ENCODE assay signal across 8 mouse cellular contexts in genomic region chr7:47052276-47052675, GRCm38 (mm10). TPM values are rescaled to one million over a fixed set of nuclear protein-coding genes. Genes with fewer than 3 reads are reported as not detected.
A peak's percentile ranks its signal among the peaks of the same experiment; 100 is the strongest.
DNase-seq lines count a peak whose midpoint lies in the region; ATAC-seq lines count a peak whose summit lies in the region.

No protein-coding gene starts in this region.

- ATAC-seq in lung, embryonic 15.5 days (ENCODE audit: borderline replicate concordance, extremely low read depth, low FRiP score, low TSS enrichment) = peak; percentile 6; the same call in 1 of the 2 replicates
- ATAC-seq in heart, embryonic 13.5 days (ENCODE audit: extremely low read depth, insufficient number of reproducible peaks, low FRiP score, low TSS enrichment) = peak; percentile 11; the same call in 1 of the 2 replicates
- no peak for ATAC-seq in midbrain, embryonic 16.5 days

- peak overlapping the region; percentile 93 for H3K27ac ChIP-seq in lung, embryonic 15.5 days
- 0 out of 2 replicates have a peak overlapping the region, but pooled peaks have one; percentile 1 for H3K27ac ChIP-seq in embryonic facial prominence, embryonic 10.5 days (replicated peaks)
- H3K27ac ChIP-seq in heart, embryonic 13.5 days (replicated peaks) = peak overlapping the region; percentile 94
- peak overlapping the region; percentile 43 for H3K27ac ChIP-seq in midbrain, embryonic 16.5 days (ENCODE audit: low read length)

- H3K9ac ChIP-seq in lung, embryonic 15.5 days = peak overlapping the region; percentile 20
- H3K9ac ChIP-seq in heart, embryonic 13.5 days = peak overlapping the region; percentile 89
- H3K9ac ChIP-seq in midbrain, embryonic 16.5 days (ENCODE audit: low read depth, low read length) = peak overlapping the region; percentile 27; the same call in 1 of the 2 replicates

- whole genome bisulfite sequencing in lung, embryonic 15.5 days = 21% methylated on average over 3 of the region's 3 CpGs
- 36% methylated on average over 3 of the region's 3 CpGs for WGBS in embryonic facial prominence, embryonic 10.5 days
- WGBS in heart, embryonic 13.5 days = 13% methylated on average over 3 of the region's 3 CpGs
- WGBS in midbrain, embryonic 16.5 days = 37% methylated on average over 3 of the region's 3 CpGs

- H3K36me3 ChIP-seq in lung, embryonic 15.5 days = peaks cover 8% of the 10 kb centered on the region; the same call in 1 of the 2 replicates
- peaks cover 16% of the 10 kb centered on the region for H3K36me3 ChIP-seq in embryonic facial prominence, embryonic 10.5 days (replicated peaks)
- peaks cover 17% of the 10 kb centered on the region for H3K36me3 ChIP-seq in heart, embryonic 13.5 days
- no peaks in the 10 kb centered on the region for H3K36me3 ChIP-seq in midbrain, embryonic 16.5 days (ENCODE audit: control insufficient read depth, insufficient read depth, low read length)

- no peak for DNase-seq in lung, postnatal 25 days (ENCODE audit: low spot score)
- no peak for DNase-seq in embryonic facial prominence, embryonic 10.5 days (ENCODE audit: low spot score)
- peak; percentile 72 for DNase-seq in kidney, postnatal 10 days
- no peak for DNase-seq in retina, postnatal 1 day
- DNase-seq in left cerebral cortex, adult 11 months (ENCODE audit: low spot score) = no peak

- H3K4me2 ChIP-seq in lung, embryonic 15.5 days = peak overlapping the region; percentile 76
- peak overlapping the region; percentile 83 for H3K4me2 ChIP-seq in heart, embryonic 13.5 days
- peak overlapping the region; percentile 73 for H3K4me2 ChIP-seq in midbrain, embryonic 16.5 days (ENCODE audit: low read length)

- peaks cover 41% of the 10 kb centered on the region for H3K4me1 ChIP-seq in lung, embryonic 15.5 days
- peaks cover 22% of the 10 kb centered on the region for H3K4me1 ChIP-seq in embryonic facial prominence, embryonic 10.5 days
- peaks cover 28% of the 10 kb centered on the region for H3K4me1 ChIP-seq in heart, embryonic 13.5 days
- peaks cover 15% of the 10 kb centered on the region for H3K4me1 ChIP-seq in midbrain, embryonic 16.5 days (ENCODE audit: control insufficient read depth, insufficient read depth, low read length)

- H3K9me3 ChIP-seq in lung, embryonic 15.5 days = no peaks in the 10 kb centered on the region
- H3K9me3 ChIP-seq in embryonic facial prominence, embryonic 10.5 days = no peaks in the 10 kb centered on the region
- H3K9me3 ChIP-seq in heart, embryonic 13.5 days = no peaks in the 10 kb centered on the region
- no peaks in the 10 kb centered on the region for H3K9me3 ChIP-seq in midbrain, embryonic 16.5 days (replicated peaks; ENCODE audit: control insufficient read depth, low read length, poor library complexity, severe bottlenecking)

- no peaks in the 10 kb centered on the region for H3K27me3 ChIP-seq in lung, embryonic 15.5 days
- H3K27me3 ChIP-seq in embryonic facial prominence, embryonic 10.5 days (replicated peaks; ENCODE audit: low read depth, poor library complexity, severe bottlenecking) = peaks cover 9% of the 10 kb centered on the region; the same call in 1 of the 2 replicates
- 0 out of 2 replicates have a peak, but pooled peaks cover 8% of the 10 kb centered on the region for H3K27me3 ChIP-seq in heart, embryonic 13.5 days (replicated peaks)
- peaks cover 4% of the 10 kb centered on the region; the same call in 1 of the 2 replicates for H3K27me3 ChIP-seq in midbrain, embryonic 16.5 days (ENCODE audit: control insufficient read depth, insufficient read depth, low read depth, low read length)

- peak overlapping the region; percentile 67 for H3K4me3 ChIP-seq in lung, embryonic 15.5 days
- peak overlapping the region; percentile 93; the same call in 1 of the 2 replicates for H3K4me3 ChIP-seq in embryonic facial prominence, embryonic 10.5 days
- H3K4me3 ChIP-seq in heart, embryonic 13.5 days = peak overlapping the region; percentile 80
- H3K4me3 ChIP-seq in midbrain, embryonic 16.5 days (ENCODE audit: low read depth, low read length) = no peak overlapping the region

RNA-seq across cellular contexts. Expression of gene Tmem86a, which starts 1.9 kb away (rescaled TPM):
- polyA plus RNA-seq in lung, embryonic 15.5 days (2015; fragmentation: Nextera tagmentation; extraction: Ambion mirVana) = 44.9 and 45.5 TPM in 2 replicates
- 11.3 and 11.7 TPM in 2 replicates for polyA plus RNA-seq in embryonic facial prominence, embryonic 10.5 days (2016; fragmentation: Nextera tagmentation; extraction: Ambion mirVana)
- polyA plus RNA-seq in heart, embryonic 13.5 days (2015; fragmentation: Nextera tagmentation; extraction: Ambion mirVana) = 22.5 and 25.1 TPM in 2 replicates
- polyA plus RNA-seq in midbrain, embryonic 16.5 days (2015; fragmentation: Nextera tagmentation; extraction: Ambion mirVana) = 22.9 and 24.1 TPM in 2 replicates

RNA-seq across cellular contexts. Expression of gene Spty2d1, which starts 44.1 kb away (rescaled TPM):
- 22.8 and 23.3 TPM in 2 replicates for polyA plus RNA-seq in lung, embryonic 15.5 days (2015; fragmentation: Nextera tagmentation; extraction: Ambion mirVana)
- polyA plus RNA-seq in embryonic facial prominence, embryonic 10.5 days (2016; fragmentation: Nextera tagmentation; extraction: Ambion mirVana) = 12.4 and 12.8 TPM in 2 replicates
- polyA plus RNA-seq in heart, embryonic 13.5 days (2015; fragmentation: Nextera tagmentation; extraction: Ambion mirVana) = 13.1 and 13.4 TPM in 2 replicates
- 7.4 and 8.5 TPM in 2 replicates for polyA plus RNA-seq in midbrain, embryonic 16.5 days (2015; fragmentation: Nextera tagmentation; extraction: Ambion mirVana)

Comparison
In these comparisons a context has a peak if more than half of its experiments do, and no peak if none do; other contexts are left out.
1. H3K27ac ChIP-seq: peak in every context shown above with its lines; median percentile 94 in heart, embryonic 13.5 days; 93 in lung, embryonic 15.5 days; 43 in midbrain, embryonic 16.5 days; 1 in embryonic facial prominence, embryonic 10.5 days.
2. H3K9ac ChIP-seq: peak in every context shown above with its lines; median percentile 89 in heart, embryonic 13.5 days; 27 in midbrain, embryonic 16.5 days; 20 in lung, embryonic 15.5 days.